Mouse (Mus musculus) central nervous system, embryonic 11.5 days (tissue): Measurements from ENCODE around the gene Armc12. TPM values are rescaled to one million over a fixed set of nuclear protein-coding genes. Genes with fewer than 3 reads are reported as not detected.

Source experiments
- polyA plus RNA-seq: library from polyadenylated mRNA; depleted of rRNA; stranded (reverse); fragments of >200 nt; gene quantifications from 2 replicates; pipeline ENCODE4 v1.2.3, GENCODE M21; 2012; rRNA removed

Armc12 gene
- 0.06 TPM in 1 of 2 replicates, not detected in the other for polyA plus RNA-seq

DNA sequence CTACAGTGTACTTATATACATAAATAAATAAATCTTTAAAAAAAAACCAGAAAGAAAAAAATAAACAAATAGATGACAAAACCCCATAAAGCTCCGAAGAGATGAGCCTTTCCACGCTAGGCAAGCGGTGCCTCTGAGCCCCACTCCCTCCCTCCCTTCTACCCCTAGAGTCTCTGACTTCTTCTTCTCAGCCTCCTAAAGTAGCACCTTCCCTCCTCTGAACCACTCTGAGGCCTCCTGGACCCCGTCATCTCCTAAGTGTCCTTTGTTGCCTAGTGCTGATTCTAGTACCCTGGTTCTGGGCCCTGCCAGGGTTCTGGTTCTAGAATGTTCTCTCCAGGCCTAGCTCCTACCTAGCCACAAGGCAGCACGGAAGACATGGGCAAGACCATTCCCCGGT lies at the start of gene Armc12:
Gene Armc12 (plus strand): TSS at position 301 of the 400 bp plus-strand sequence.

DNA sequence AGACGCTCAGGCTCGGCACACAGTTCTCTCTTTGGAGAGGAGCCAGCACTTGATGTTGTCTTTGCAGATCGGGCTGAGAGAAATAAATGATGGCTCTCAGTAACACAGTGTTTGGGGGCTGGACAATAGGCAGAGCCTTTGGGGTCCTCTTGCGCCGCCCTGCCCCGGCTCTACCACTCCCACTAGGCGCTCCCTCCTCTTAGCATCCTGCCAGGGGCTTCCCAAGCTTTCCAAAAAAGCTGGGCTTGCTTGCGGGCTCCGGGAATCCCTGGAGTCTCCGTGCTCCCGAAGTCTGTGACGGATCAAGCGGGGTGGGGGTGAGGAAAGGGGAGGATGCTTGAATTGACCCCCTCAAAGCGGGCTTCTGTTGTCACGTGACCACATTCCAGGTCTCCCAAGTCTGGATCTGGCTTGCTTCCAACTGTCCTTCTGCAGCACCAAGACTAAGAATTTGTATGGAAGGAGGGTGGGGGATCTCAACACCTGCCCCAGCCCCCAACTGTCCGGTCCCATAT lies 13.1 kb upstream of the Armc12 start, which contains the start of gene Fkbp5:
Gene Fkbp5 (minus strand): TSS at position 87 of the 515 bp plus-strand sequence.

DNA sequence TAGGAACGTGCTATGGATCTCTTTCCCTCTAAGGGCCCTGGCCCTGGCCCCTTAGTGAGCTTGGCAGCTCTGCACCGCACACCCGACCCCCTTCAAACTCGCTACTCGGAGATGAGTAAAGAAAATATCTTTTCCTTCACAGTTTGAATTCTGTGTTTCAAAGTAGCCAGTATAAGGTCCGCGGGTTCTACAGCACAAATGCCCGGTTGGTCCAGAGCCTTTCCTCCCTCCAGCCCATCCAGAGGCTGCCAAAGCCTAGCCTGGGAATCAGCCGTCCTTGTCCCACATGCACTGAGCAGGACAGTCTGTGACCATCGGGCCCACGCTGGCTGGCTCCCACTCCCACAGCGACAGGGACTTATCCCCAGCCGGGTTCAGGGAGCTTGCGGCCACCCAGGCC lies 18.5 kb downstream of the Armc12 start, which contains the start of gene Clpsl2:
Gene Clpsl2 (plus strand): TSS at position 301 of the 400 bp plus-strand sequence.

DNA sequence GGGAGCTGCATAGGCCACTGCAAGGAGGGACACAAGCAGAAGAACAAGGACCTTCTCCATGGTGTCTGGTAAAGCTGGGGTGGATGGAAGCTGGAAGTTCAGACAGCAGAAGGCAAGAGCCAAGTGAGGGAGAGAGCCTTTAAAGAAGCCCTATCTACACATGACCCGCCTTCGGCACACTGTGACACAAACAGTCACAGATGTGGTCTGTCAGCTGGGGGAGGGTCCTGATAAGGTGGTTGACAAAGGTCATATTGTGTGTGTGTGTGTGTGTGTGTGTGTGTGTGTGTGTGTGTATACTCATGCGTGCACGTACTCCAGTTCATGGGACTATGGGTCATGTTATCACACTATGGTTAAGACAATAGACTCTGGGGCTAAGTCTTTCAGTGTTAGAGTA lies 30.0 kb downstream of the Armc12 start, which contains the start of gene Clps:
Gene Clps (minus strand): TSS at position 169 of the 400 bp plus-strand sequence.

DNA sequence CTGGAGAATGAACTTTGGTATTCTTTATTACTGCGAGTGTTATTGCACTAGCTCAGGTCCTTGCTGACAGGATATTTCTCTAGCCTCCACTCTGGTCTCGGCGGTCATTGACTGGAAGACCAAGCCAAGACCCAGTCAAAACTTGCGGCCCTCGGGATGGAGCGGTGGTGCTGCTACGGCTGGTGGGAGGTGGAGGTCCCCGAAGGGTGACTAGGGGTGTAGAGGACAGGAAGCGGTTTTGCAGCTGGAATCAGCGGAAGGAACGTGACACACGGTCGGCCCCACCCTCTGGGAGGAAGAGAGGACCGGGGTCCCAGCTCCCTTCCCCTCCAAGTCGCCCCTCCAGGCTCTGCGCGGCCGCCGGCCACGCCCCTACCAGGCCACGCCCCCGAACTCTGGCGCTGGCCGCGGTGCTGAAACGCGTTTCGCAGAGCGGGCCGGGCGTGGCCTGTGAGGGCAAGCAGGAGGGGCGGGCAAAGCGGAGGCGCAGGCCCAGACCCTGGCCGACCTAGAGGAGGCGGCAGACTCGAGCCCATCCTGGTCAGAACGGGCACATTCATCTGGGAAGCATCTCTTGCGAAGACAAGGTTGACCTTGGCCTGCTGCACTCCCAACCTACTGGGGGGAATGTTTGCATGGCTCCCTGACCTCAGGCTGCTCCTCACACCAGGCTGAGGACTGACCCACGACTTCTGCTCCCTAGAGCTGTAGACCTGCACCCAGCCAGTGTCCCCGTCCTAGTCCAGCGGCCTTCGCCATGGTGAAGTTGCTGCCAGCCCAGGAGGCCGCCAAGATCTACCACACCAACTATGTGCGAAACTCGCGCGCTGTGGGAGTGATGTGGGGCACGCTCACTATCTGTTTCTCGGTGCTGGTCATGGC lies 44.9 kb downstream of the Armc12 start, which contains the start of gene Lhfpl5:
Gene Lhfpl5 (plus strand): TSS at position 398 of the 882 bp plus-strand sequence.

Other genes with a start within 250 kb of the Armc12 start
- 18.2 and 28.9 TPM in 2 replicates for gene Fance, start 217.3 kb upstream of the Armc12 start, polyA plus RNA-seq
- gene Rpl10a, start 202.3 kb upstream of the Armc12 start, polyA plus RNA-seq = 2,176 and 3,752 TPM in 2 replicates
- gene Tead3, start 180.0 kb upstream of the Armc12 start, polyA plus RNA-seq = 28.5 and 46.8 TPM in 2 replicates
- gene Tulp1, start 165.6 kb upstream of the Armc12 start, polyA plus RNA-seq = 4.1 TPM in 2 replicates
- gene Fkbp5, start 13.3 kb upstream of the Armc12 start, polyA plus RNA-seq = 33.1 and 70.5 TPM in 2 replicates
- gene Clpsl2, start 18.6 kb downstream of the Armc12 start, polyA plus RNA-seq = not detected in 2 replicates
- gene Clps, start 30.0 kb downstream of the Armc12 start, polyA plus RNA-seq = 0.16 and 0.24 TPM in 2 replicates
- 0.32 and 1.0 TPM in 2 replicates for gene Lhfpl5, start 44.8 kb downstream of the Armc12 start, polyA plus RNA-seq
- 84.5 and 94.2 TPM in 2 replicates for gene Srpk1, start 91.9 kb downstream of the Armc12 start, polyA plus RNA-seq
- 1.6 and 1.9 TPM in 2 replicates for gene Slc26a8, start 159.4 kb downstream of the Armc12 start, polyA plus RNA-seq
- gene Mapk14, start 160.5 kb downstream of the Armc12 start, polyA plus RNA-seq = 56.1 and 75.3 TPM in 2 replicates
- gene AC170998.1, start 195.3 kb downstream of the Armc12 start, polyA plus RNA-seq = 0.64 and 0.91 TPM in 2 replicates
- gene Mapk13, start 238.5 kb downstream of the Armc12 start, polyA plus RNA-seq = 1.8 and 3.6 TPM in 2 replicates